Mouse (Mus musculus): ENCODE data around the gene Fbxo24. TPM values are rescaled to one million over a fixed set of nuclear protein-coding genes. Genes with fewer than 3 reads are reported as not detected.

Fbxo24 gene
- polyA plus RNA-seq, 1 experiment from 2014 or later: 0.20 TPM

Other genes starting within 250 kb of the Fbxo24 start
- gene Zan, start 151.9 kb downstream of the Fbxo24 start, polyA plus RNA-seq (2016; fragmentation: Nextera tagmentation; extraction: Ambion mirVana): 0.04 and 0.08 TPM in 2 replicates
- gene Pop7, start 126.5 kb downstream of the Fbxo24 start, polyA plus RNA-seq (2016; fragmentation: Nextera tagmentation; extraction: Ambion mirVana): 48.0 and 52.7 TPM in 2 replicates
- gene Gigyf1, start 110.5 kb downstream of the Fbxo24 start, polyA plus RNA-seq (2016; fragmentation: Nextera tagmentation; extraction: Ambion mirVana): 17.0 and 17.7 TPM in 2 replicates
- gene Epo, start 95.8 kb downstream of the Fbxo24 start, polyA plus RNA-seq (2016; fragmentation: Nextera tagmentation; extraction: Ambion mirVana): 0.71 TPM in 1 of 2 replicates, not detected in the other
- 337 and 349 TPM in 2 replicates for gene Gnb2, start 95.5 kb downstream of the Fbxo24 start, polyA plus RNA-seq (2016; fragmentation: Nextera tagmentation; extraction: Ambion mirVana)
- 0.68 TPM in 1 of 2 replicates, not detected in the other for gene Actl6b, start 75.5 kb downstream of the Fbxo24 start, polyA plus RNA-seq (2016; fragmentation: Nextera tagmentation; extraction: Ambion mirVana)
- gene Tfr2, start 59.2 kb downstream of the Fbxo24 start, polyA plus RNA-seq (2016; fragmentation: Nextera tagmentation; extraction: Ambion mirVana): 0.60 and 0.68 TPM in 2 replicates
- 21.1 and 28.5 TPM in 2 replicates for gene Mospd3, start 27.9 kb downstream of the Fbxo24 start, polyA plus RNA-seq (2016; fragmentation: Nextera tagmentation; extraction: Ambion mirVana)
- 128 and 135 TPM in 2 replicates for gene Pcolce, start 15.2 kb downstream of the Fbxo24 start, polyA plus RNA-seq (2016; fragmentation: Nextera tagmentation; extraction: Ambion mirVana)
- gene Lrch4, start 119 bp upstream of the Fbxo24 start, polyA plus RNA-seq (2016; fragmentation: Nextera tagmentation; extraction: Ambion mirVana): 36.0 and 37.6 TPM in 2 replicates
- 8.4 and 9.7 TPM in 2 replicates for gene Gm20605, start 173 bp upstream of the Fbxo24 start, polyA plus RNA-seq (2016; fragmentation: Nextera tagmentation; extraction: Ambion mirVana)
- gene Sap25, start 12.3 kb upstream of the Fbxo24 start, polyA plus RNA-seq (2016; fragmentation: Nextera tagmentation; extraction: Ambion mirVana): 8.0 and 9.7 TPM in 2 replicates
- gene Irs3, start 16.7 kb upstream of the Fbxo24 start, polyA plus RNA-seq (2016; fragmentation: Nextera tagmentation; extraction: Ambion mirVana): 0.20 and 0.64 TPM in 2 replicates
- gene Agfg2, start 55.7 kb upstream of the Fbxo24 start, polyA plus RNA-seq (2016; fragmentation: Nextera tagmentation; extraction: Ambion mirVana): 22.8 and 23.1 TPM in 2 replicates
- 3.8 and 4.5 TPM in 2 replicates for gene Nyap1, start 112.6 kb upstream of the Fbxo24 start, polyA plus RNA-seq (2016; fragmentation: Nextera tagmentation; extraction: Ambion mirVana)
- 127 and 128 TPM in 2 replicates for gene Tsc22d4, start 116.7 kb upstream of the Fbxo24 start, polyA plus RNA-seq (2016; fragmentation: Nextera tagmentation; extraction: Ambion mirVana)
- gene Ppp1r35, start 149.8 kb upstream of the Fbxo24 start, polyA plus RNA-seq (2016; fragmentation: Nextera tagmentation; extraction: Ambion mirVana): 47.6 and 52.1 TPM in 2 replicates
- 12.5 and 14.2 TPM in 2 replicates for gene Mepce, start 158.7 kb upstream of the Fbxo24 start, polyA plus RNA-seq (2016; fragmentation: Nextera tagmentation; extraction: Ambion mirVana)
- gene Zcwpw1, start 158.8 kb upstream of the Fbxo24 start, polyA plus RNA-seq (2016; fragmentation: Nextera tagmentation; extraction: Ambion mirVana): 28.9 and 29.9 TPM in 2 replicates
- gene Pilra, start 207.3 kb upstream of the Fbxo24 start, polyA plus RNA-seq (2016; fragmentation: Nextera tagmentation; extraction: Ambion mirVana): 0.14 and 0.22 TPM in 2 replicates
- gene Pilrb1, start 229.1 kb upstream of the Fbxo24 start, polyA plus RNA-seq (2016; fragmentation: Nextera tagmentation; extraction: Ambion mirVana): not detected in 2 replicates
- gene Pilrb2, start 242.8 kb upstream of the Fbxo24 start, polyA plus RNA-seq (2016; fragmentation: Nextera tagmentation; extraction: Ambion mirVana): not detected in 2 replicates

Data from limb, embryonic 12.5 days (tissue).